Mouse (Mus musculus): ENCODE measurements at regions not wholly inside any gene's neighbourhood (a gene's known extent, or its start where the extent isn't known, plus 50 kb on each side); places are given as distances from the start of the nearest gene placed in this dataset.

DNA sequence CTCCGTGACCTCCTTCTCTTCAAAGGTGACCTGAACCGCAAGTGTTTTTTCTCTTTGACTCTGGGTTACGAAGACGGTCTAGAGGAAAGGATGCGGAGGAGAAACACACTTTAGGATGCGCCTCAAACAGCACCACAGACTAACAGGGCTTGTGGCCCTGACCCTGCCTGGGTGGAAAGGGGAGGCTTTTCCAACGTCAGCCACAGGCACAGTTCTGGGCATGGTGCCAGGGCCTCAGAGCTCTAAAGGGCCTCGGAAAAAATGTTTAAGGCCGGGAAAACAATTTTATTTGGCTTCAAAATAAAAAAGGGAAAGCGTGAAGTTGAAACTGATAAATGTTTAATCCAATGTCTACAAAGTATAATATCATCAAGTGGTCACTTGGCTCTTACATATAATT lies 323.6 kb downstream of the Matn1 start:
- no peak for DNase-seq (ENCODE audit: low spot score in 2 of 2)

DNA sequence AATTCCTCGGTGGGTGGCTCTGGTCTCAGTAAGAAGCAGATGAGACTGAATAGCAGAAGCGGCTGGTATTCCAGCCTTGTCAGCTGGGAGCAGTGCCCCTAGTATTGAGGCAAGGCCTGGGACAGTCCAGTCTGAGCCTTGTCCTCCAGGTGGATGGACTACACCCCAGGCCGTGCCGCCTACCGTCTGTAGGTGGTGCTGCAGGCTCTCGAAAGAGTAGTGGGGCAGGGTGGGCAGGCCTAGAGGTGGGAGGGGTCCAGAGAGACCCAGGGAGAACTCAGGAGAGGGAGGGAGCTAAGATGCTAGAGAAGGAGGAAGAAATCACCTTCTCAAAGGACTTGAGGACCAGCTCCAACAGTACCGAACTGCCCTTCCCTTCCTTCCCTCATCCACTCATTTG lies 326.0 kb downstream of the Matn1 start:
- DNase-seq (ENCODE audit: low spot score in 2 of 2): no peak

DNA sequence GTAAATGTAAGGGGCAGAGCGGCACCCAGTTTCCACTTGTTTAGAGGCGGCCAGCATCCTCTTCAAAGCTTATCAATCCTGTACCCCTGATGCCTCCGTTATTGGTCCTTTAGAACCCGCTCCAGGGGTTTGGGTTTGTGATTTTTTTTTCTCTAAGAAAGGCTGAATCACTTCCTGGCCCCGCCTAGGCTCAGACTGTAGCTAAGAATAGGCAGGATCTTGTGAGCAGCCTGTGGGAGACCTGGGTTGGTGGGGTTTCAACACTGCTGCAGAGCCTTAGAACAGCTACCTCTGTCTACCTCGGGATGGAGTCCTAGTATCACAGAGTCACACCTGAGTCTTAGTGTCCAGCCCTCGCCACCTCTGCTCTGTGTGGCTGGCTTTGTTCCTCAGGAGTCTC lies 327.9 kb downstream of the Matn1 start:
- no peak for DNase-seq (ENCODE audit: low spot score in 2 of 2)

DNA sequence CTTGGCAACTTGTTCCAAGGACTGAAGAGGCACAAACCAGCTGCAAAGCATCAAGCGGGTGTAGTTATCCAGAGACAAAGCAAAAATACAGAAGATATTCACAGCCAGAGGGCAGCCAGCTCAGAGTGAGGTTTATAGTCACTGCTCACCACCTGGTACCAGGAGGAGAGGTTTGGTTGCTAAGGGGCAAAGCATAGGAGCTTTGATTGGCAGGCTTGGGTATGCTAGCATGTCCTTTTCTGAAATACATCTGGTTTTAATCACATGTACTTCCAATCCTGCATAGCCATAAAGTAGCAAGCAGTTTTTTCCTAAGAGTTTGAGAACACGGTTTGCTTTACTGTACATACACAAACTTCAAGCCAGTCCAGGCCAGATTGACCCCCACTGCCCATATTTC lies 349.4 kb downstream of the Matn1 start:
- no peak for DNase-seq (ENCODE audit: low spot score in 2 of 2)

DNA sequence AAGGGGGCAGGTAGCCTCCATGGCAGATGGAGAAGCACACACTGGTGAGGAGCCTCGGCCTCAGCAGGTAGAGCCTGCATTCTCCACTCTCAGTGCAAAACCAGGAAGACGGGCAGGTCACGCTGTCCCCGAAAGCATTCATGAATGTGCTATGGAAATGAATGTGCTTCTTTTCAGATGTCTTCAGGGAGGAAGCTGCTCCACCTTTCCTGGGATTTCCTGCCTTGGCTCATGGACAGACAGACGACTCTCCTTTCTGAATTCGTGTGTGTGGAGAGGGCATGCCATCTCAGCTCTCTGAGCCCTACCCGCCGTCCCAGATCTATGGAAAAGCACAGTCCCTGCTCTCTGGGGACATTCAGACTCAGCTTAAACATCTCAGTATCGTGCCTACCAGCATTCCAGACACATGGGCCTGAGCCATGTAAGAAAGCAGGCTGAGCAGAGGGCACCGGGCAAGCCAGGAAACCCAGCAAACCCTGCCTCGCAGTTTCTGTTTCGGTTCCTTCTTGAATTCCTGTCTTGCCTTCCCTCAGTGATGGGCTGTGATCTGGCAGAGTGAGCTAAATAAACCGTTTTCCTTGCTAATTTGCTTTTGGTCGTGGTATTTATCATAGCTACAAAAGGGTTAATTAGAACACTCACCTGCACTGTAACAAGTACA lies 354.0 kb downstream of the Matn1 start:
- DNase-seq (ENCODE audit: low spot score in 2 of 2): no peak

DNA sequence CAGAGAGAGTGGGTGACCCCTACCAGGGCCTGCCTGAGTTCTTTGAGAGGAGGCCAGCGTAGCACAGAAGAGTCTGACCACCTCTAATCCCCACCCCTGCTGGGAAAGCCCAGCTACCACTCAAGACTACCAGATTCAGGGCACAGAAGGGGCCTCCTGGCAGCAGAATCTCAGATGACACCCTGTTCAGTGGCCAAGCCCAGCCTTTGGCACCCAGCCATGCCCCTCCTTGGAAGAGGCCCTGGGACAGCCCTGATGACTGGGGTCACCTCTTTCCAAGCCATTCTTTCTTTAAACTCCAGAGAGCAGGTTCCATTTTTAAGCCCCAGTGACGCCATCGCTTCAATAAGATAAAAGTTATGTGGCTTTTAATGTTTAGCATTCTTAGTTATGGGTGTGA lies 359.8 kb downstream of the Matn1 start:
- DNase-seq (ENCODE audit: low spot score in 2 of 2): no peak

DNA sequence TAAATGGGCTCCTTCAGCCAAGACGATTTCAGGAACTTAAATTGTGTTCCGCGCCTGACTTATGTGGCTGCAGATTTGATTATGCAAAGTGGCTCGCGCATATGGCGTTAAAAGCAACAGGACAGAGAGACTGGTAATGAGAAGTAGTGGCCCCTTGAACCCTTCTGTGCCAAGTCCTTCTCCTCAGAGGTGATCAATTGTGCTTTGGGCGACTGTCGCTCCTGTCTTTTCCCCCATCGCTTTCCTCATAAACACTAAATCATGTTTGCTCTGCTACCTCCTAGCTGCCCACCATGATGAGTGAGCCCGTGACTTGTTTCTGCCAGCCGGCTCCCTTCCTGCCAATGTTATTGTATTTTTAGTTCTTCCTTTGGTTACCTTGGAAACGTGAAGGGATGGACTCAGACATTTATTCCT lies 360.2 kb downstream of the Matn1 start:
- peak; percentile 30 to 69 for DNase-seq (ENCODE audit: low spot score in 2 of 2)

DNA sequence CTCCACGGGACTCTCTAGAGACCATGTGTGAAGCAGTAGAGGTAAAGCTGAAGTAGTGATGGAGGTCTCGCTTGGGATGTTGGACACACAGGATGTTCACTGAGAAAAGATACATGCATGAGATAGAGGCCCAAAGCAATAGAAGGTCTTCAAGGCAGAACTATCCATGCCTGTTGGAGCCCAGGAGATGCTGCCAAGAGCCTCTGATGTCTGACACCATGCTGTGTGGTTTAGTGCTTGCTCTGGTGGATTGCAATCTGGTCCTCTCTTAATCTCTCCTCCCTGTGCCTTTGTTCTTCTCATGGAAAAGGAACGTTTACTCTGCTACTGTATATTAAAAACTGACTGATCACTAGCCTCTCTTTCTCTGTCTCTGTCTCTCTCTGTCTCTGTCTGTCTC lies 370.0 kb downstream of the Matn1 start:
- no peak for DNase-seq (ENCODE audit: low spot score in 2 of 2)

DNA sequence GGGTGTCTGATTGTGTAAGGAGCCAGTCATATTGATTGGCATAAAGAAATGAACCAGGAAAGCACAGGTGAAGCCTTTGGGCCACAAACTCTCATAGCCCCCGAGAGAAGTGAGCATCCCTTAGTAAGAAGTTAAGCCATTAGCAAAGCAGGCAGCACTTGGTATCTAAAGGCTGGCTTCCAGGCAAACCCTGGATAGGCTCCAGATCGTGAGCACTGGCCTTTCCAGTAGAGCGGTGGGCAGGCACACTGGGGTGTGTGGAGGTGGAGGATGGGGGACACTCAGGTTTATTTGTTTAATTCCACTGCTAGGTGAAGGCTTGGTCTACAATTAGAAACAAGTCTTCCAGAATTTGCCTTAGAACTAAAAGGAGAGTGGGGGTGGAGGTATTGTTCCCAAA lies 371.9 kb downstream of the Matn1 start:
- no peak for DNase-seq (ENCODE audit: low spot score in 2 of 2)

DNA sequence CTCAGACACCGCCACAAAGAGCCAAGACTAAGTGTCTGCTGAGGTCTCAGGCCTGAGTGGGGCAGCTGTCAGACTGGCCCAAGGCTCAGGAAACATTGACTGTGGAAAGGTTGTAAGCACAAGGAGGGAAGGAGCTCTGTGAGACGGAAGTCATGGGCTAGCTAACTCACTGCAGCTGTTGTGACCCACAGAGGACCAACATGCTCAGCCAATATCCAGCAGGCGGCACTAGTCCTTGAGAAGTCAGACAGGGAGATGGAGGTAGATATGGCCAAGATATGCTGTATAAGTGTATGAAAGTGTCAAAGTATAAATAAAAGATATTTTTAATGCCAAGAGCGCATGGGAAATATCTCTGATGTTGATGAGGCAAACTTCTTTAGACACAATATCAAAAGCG lies 378.1 kb downstream of the Matn1 start:
- DNase-seq (ENCODE audit: low spot score in 2 of 2): no peak

DNA sequence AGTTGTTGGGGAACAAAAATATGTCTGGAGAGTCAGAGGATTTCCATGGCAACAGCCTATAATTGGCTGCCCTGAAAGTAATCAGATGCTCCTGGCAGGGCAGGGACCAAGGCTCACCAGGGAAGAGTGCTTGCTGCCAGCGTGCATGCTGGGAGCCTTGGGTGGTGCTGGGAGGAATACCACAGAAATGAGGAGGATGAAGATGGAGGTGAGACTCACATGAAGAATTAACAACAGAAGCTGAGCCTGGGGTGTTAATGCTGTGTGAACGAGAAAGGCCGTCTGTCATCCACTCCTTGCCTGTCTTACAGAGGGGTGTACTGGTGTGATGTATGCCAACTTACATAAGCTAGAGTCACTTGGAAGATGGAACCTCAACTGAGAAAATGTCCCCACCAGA lies 380.3 kb downstream of the Matn1 start:
- DNase-seq (ENCODE audit: low spot score in 2 of 2): peak in 1 of 2 experiments; percentile 16

DNA sequence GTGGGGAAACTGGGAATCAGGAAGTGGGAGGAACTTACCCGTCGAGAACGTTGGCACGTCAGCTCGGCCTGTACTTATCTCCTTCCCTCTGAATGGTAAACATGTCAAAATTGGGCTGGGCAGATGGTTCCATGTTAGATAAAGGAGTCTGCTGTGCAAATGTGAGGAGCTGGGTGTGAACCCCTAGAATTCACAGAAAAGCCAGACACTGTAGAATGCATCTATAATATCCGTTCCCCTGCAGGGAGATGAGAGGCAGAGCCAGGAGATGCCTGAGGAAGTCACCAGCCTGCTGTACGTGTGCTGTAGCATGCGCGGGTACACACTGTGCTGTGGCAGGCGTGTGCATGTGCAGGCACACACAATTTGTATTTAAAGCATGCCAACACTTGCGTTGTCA lies 381.0 kb downstream of the Matn1 start:
- DNase-seq (ENCODE audit: low spot score in 2 of 2): peak in 1 of 2 experiments; percentile 18

DNA sequence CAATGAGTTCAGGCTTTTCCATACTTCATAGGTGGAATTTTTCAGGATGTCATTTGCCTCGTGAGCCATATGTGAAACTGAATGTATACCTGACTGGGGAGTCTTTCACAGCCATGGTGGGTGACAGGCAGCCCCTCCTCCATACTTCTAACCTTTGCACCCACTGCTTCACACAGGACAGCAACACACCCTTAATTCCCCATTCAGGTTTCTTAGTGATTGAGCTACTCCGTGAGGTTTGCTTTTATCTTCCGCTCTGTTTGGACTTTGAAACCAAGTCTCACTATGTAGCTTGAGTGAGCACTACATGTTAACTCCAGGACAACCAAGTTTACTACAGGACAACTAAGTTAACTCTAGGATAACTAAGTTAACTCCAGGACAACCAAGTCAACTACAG lies 381.4 kb downstream of the Matn1 start:
- no peak for DNase-seq (ENCODE audit: low spot score in 2 of 2)

DNA sequence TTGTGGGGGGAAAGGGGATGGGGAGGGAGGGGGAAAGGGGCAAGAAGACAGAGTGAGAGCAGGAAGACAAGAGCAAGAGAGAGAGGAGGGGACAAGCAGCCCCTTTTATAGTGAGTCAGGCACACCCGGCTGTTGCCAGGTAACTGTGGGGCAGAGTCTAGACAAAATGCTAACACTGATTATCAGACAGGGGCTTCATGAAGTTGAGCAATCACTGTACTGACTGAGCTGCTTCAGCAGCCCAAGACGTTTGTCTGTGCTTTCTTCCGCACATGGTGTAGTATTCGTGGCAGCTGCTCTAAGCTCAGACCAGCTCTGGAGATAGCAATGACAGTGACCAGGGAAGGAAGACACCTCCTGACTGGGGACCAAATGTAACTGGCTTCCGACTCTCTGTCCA lies 385.2 kb downstream of the Matn1 start:
- DNase-seq (ENCODE audit: low spot score in 2 of 2): no peak

DNA sequence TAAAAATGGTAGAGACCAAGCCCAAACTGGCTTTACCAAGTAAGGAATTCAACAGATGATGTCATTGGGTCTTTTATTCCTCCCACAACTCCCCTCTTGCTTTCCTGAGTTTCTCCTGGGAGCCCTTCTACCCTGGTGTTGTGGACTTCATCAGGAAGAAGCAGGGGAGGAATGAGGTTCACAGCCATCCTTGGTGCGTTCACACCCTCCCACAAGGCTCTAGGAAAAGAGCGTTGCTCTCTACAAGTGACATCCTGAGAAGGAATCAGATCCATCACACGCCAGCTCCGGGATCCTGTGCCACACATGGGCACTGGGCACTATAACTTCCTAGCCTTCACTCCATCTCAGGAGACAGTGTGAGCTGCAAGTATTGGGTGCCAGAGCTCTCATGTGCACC lies 387.5 kb downstream of the Matn1 start:
- DNase-seq (ENCODE audit: low spot score in 2 of 2): no peak

DNA sequence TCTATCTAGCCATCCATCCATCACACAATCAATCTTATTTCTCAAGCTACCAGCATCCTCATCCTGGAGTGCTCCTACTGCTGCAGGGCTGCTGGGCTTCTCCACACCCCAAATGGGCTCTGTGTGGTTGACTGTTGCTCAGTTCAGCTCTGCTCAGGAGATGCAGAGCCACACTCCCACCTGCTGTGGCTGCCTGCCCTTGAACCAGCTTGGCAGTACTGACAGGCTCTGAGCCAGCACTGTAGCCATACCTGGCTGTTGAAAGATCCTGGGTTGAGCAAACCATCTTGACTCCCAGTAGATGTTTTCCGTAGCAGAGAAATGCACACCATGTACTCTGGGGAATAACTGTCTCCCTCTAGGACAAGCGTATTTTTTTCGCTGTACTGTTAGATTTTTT lies 392.6 kb downstream of the Matn1 start:
- no peak for DNase-seq (ENCODE audit: low spot score in 2 of 2)

DNA sequence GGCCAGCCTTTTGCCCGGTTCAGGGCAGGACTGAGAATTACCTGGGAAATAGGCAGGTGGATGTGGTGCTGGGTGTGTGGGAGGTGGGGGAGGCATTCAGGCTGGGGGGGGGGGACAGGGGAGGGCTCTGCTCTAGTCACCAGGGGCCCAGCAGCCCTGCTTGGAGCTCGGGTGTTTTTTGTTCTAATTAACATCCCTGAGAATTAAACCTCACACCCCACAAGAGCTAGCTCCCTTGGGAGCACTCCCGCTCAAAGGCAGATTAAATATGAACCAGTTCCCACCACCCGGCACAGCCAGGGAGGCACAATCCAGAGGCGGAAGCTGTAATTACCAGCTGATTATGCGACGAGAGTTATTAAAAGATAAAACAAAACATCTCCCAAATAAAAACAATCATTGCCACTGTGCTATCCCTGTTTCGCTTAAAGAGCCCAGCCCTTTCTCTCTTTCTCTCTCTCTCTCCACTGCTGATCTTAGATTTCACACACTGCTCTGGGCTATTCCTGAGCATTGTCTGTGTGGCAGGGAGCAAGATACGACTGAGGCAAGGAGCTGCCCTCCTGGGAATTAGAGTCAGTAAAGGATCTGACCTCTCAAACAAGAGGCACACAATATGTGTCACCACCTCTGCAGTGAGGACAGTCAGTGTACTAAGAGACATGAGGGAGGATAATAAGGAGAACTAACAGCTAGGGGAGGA lies 397.0 kb downstream of the Matn1 start:
- DNase-seq (ENCODE audit: low spot score in 2 of 2): no peak

DNA sequence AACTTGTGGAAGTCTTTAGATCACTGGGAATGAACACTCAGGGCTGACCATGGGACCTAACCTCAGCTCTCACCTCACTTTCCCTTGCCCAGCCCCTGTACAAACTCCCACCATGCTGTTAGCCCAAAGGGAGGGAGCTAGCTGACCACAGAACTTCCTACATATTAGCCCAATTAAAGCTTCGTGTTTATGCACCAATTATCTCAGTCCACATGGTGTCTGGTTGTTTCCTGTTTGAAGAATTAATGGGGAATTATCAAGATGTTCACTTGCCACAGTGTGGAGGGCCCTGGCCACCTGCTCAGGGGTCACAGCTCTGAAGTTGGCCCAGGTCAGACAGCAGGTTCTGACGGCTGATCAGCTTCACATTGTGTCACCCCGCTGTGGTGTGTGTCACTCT lies 402.5 kb downstream of the Matn1 start:
- no peak for DNase-seq (ENCODE audit: low spot score in 2 of 2)

DNA sequence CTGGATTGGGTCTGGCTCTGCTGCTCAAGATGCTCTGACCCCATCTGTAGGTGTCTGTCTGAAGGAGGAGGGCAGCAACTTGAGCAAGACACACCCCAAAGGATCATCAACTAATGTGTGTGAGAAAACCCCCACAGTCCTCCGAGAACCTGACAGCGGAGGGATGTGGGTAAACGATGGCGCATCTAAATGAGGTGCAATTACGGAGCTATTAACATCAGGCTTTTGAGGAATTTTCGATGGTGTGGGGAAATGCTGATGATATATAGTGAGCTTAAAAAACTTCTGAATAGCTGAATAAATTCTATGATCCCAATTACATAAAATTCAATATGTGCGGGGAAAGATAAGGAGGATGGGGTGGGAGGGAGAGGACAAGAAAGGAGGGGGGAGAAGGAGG lies 406.1 kb downstream of the Matn1 start:
- no peak for DNase-seq (ENCODE audit: low spot score in 2 of 2)

DNA sequence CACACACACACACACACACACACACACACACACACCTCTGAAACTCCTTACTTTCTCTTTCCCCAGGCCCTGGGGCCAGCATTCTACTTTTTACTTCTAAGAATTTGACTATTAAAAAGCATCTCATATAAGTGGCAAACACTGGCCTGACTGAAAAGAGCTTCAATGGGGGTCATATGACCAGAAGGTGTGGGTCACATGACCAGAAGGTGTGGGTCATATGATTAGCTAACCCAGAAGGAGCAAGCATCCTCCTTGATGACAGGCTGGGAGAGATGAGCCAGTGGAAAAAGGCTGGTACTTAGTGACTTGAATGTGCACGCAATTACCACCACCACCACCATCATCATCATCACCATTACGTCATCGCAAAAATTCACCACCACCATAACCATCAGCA lies 410.7 kb downstream of the Matn1 start:
- DNase-seq (ENCODE audit: low spot score in 2 of 2): no peak

DNA sequence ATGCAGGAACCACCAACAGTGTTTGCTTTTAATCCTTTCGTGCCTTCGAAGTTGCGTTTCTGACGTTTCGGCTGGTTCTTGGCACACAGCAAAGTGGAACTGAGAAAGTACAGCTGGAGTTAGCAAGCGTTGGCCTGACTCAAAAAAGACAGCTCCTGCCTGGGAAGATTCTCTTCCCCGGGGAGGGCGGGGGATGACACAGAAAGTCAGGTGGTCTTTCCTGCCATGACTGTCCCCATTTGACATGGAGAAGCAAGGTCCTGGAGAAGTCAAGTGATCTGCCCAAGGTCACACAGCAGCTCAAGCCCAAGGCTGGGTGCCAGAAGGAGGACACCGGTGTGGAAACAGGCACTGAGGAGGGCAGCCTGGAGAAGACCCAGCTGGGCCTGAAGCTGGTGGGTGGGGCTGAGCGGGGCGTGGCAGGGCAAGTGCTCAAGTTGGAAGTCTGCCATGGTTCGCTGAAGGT lies 411.4 kb downstream of the Matn1 start:
- peak; percentile 13 to 53 for DNase-seq (ENCODE audit: low spot score in 2 of 2)

DNA sequence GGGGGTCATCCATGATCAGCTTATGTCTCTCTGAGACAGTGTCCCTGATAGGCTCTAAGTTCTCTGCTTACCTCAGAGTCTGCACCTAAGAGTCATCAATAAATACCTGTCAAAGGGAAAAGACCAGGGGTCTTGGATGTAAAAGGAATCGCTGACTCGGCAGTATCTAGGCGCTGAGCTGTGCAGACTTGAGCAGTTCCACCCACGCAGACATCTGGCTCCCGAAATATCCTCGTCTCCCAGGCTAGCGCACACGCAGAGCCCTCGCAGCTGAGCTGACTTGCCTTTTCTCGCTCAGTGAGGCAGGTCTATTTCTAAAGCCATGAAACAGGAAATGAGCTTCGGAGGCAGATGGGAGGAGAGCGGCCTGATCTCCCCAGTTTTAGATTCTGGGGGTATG lies 412.1 kb downstream of the Matn1 start:
- DNase-seq (ENCODE audit: low spot score in 2 of 2): peak in 1 of 2 experiments; percentile 78

DNA sequence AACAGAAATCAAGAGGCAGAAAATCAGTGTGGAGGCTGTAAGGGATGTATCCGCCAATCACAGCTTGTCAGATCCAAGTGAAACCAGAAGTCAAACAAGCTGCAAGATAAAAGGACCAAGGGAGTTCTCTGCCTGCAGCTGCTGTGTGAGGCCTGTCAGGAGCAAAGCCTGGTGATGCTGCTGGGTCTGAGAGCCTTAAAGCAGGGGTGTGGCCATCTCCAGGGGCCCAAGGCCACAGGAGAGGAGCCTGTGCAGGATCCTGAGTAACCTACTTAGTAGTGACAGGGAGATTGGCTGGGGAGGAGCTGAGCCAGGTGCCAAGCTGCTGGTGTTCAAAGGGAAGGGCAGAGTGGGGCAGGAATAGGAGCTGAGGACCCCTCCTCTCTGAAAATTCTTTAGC lies 418.8 kb downstream of the Matn1 start:
- DNase-seq (ENCODE audit: low spot score in 2 of 2): no peak

Data from left cerebral cortex, adult 8-10 months (tissue).